Mouse (Mus musculus) liver, embryonic 11.5 days (tissue): ENCODE data around the gene Ccni. TPM values are rescaled to one million over a fixed set of nuclear protein-coding genes. Genes with fewer than 3 reads are reported as not detected.

Experiments
- ATAC-seq: fragments of 200-750 bp; cut with Nextera tagmentation; replicated peaks from 2 replicates; pipeline ENCODE4 v1.8.0; 2017; ENCODE audit warnings: moderate number of reproducible peaks, mild to moderate bottlenecking, moderate TSS enrichment, moderate library complexity; ENCODE audit not compliant: low FRiP score
- DNase-seq: peaks from one replicate; pipeline ENCODE4 v3.0.0-alpha.2; 2017; ENCODE audit warnings: low spot score
- H3K27ac ChIP-seq: fragments of 300-500 bp; sonication (generic); 2 replicates; pipeline ENCODE4 v1.5.1; 2014; ENCODE audit warnings: mild to moderate bottlenecking, low read depth, low read length, control low read depth
- H3K27me3 ChIP-seq: fragments of 300-500 bp; sonication (generic); replicated peaks from 2 replicates; pipeline ENCODE4 v1.6.1; 2014; ENCODE audit warnings: low read length, mixed read lengths; ENCODE audit not compliant: control insufficient read depth, insufficient read depth
- H3K36me3 ChIP-seq: fragments of 300-500 bp; sonication (generic); 2 replicates; pipeline ENCODE4 v1.6.1; 2014; ENCODE audit warnings: mild to moderate bottlenecking, low read length, moderate library complexity, mixed read lengths; ENCODE audit not compliant: control insufficient read depth, insufficient read depth
- H3K4me1 ChIP-seq: fragments of 300-500 bp; sonication (generic); replicated peaks from 2 replicates; pipeline ENCODE4 v1.6.1; 2014; ENCODE audit warnings: low read length, mixed read lengths; ENCODE audit not compliant: control insufficient read depth, insufficient read depth
- H3K4me2 ChIP-seq: fragments of 300-500 bp; sonication (generic); 2 replicates; pipeline ENCODE4 v1.6.1; 2014; ENCODE audit warnings: mild to moderate bottlenecking, control low read depth, moderate library complexity
- H3K4me3 ChIP-seq: fragments of 300-500 bp; sonication (generic); 2 replicates; pipeline ENCODE4 v1.5.1; 2014; ENCODE audit warnings: low read depth, low read length, control low read depth
- H3K9ac ChIP-seq: fragments of 300-500 bp; sonication (generic); 2 replicates; pipeline ENCODE4 v1.6.1; 2014; ENCODE audit warnings: low read depth, low read length, control low read depth
- H3K9me3 ChIP-seq: fragments of 300-500 bp; sonication (generic); 2 replicates; pipeline ENCODE4 v1.6.1; 2016; ENCODE audit warnings: low read length, inconsistent platforms, mixed read lengths; ENCODE audit not compliant: control insufficient read depth
- WGBS: fragments of 180-500 bp; shearing (Covaris S2); extraction: QIAGEN DNeasy Blood & Tissue Kit; methylation state at CpG from one replicate; pipeline ENCODE4 v1.1.7; 2014; 5-methylcytosine and 5-hydroxymethylcytosine counted together
- polyA plus RNA-seq: library from polyadenylated mRNA; unstranded; fragments of >200 nt; fragmentation: Nextera tagmentation; extraction: Ambion mirVana; gene quantifications from 2 replicates; pipeline ENCODE4 v1.2.1, GENCODE M21; 2014

The Ccni gene
- polyA plus RNA-seq, 1 experiment from 2014 or later: 67.8 TPM

- ATAC-seq: no peak
- H3K9ac ChIP-seq: no peak overlapping the region
- no peaks in the 10 kb centered on the region for H3K27me3 ChIP-seq
- no peak for DNase-seq
- no peaks in the 10 kb centered on the region for H3K4me1 ChIP-seq
- no peak overlapping the region for H3K4me2 ChIP-seq
- no peaks in the 10 kb centered on the region for H3K9me3 ChIP-seq
- peaks cover 19% of the 10 kb centered on the region for H3K36me3 ChIP-seq
- H3K27ac ChIP-seq: no peak overlapping the region
- WGBS: 86% methylated on average over 6 of the region's 6 CpGs
- no peak overlapping the region for H3K4me3 ChIP-seq
Measured at GRCm38 (mm10) chr5:93183311-93183710, 23.0 kb downstream of the Ccni start.

- Histone ChIP-seq H3K27me3 (no peaks in the 10 kb centered on the region), H3K4me3 (no peak overlapping the region), H3K9ac (no peak overlapping the region), H3K4me1 (no peaks in the 10 kb centered on the region), H3K27ac (no peak overlapping the region), H3K36me3 (peaks cover 12% of the 10 kb centered on the region), H3K9me3 (no peaks in the 10 kb centered on the region), H3K4me2 (no peak overlapping the region)
- no peak for ATAC-seq
- DNase-seq: no peak
- 77% methylated on average over 2 of the region's 2 CpGs for WGBS
Measured at GRCm38 (mm10) chr5:93180252-93180651, 26.0 kb downstream of the Ccni start.

- Histone ChIP-seq H3K4me2 (no peak overlapping the region), H3K9ac (no peak overlapping the region), H3K36me3 (peaks cover 13% of the 10 kb centered on the region; the same call in 1 of the 2 replicates), H3K27me3 (no peaks in the 10 kb centered on the region), H3K4me3 (no peak overlapping the region), H3K9me3 (no peaks in the 10 kb centered on the region), H3K27ac (no peak overlapping the region), H3K4me1 (no peaks in the 10 kb centered on the region)
- ATAC-seq: no peak
- DNase-seq: no peak
- 79% methylated on average over 6 of the region's 6 CpGs for whole genome bisulfite sequencing
Measured at GRCm38 (mm10) chr5:93178616-93179015, 27.7 kb downstream of the Ccni start.

GRCm38 (mm10) chr5:93174675-93175074 lies 31.6 kb downstream of the Ccni start:
- ATAC-seq: no peak
- 82% methylated on average over 6 of the region's 6 CpGs for WGBS

GRCm38 (mm10) chr5:93172536-93172935 lies 33.8 kb downstream of the Ccni start:
- Histone ChIP-seq H3K4me1 (no peaks in the 10 kb centered on the region), H3K27me3 (no peaks in the 10 kb centered on the region), H3K4me3 (no peak overlapping the region), H3K4me2 (no peak overlapping the region), H3K27ac (no peak overlapping the region), H3K9me3 (no peaks in the 10 kb centered on the region), H3K9ac (no peak overlapping the region), H3K36me3 (peaks cover 18% of the 10 kb centered on the region; the same call in 1 of the 2 replicates)
- WGBS: 86% methylated on average over 6 of the region's 6 CpGs
- ATAC-seq (no peak), DNase-seq (no peak)

More at GRCm38 (mm10) chr5:93174675-93175074, 31.6 kb downstream of the Ccni start:
- no peaks in the 10 kb centered on the region for H3K4me1 ChIP-seq
- DNase-seq: no peak
- no peak overlapping the region for H3K4me3 ChIP-seq
- H3K9ac ChIP-seq: no peak overlapping the region
- H3K9me3 ChIP-seq: no peaks in the 10 kb centered on the region
- H3K36me3 ChIP-seq: peaks cover 15% of the 10 kb centered on the region; the same call in 1 of the 2 replicates
- no peaks in the 10 kb centered on the region for H3K27me3 ChIP-seq
- H3K4me2 ChIP-seq: no peak overlapping the region
- no peak overlapping the region for H3K27ac ChIP-seq

- H3K4me3 ChIP-seq: no peak overlapping the region
- no peak overlapping the region for H3K9ac ChIP-seq
- WGBS: 93% methylated on average over 15 of the region's 15 CpGs
- no peak overlapping the region for H3K27ac ChIP-seq
- no peaks in the 10 kb centered on the region for H3K4me1 ChIP-seq
- no peak overlapping the region for H3K4me2 ChIP-seq
- no peaks in the 10 kb centered on the region for H3K9me3 ChIP-seq
- H3K27me3 ChIP-seq: no peaks in the 10 kb centered on the region
- no peak for ATAC-seq
- peaks cover 28% of the 10 kb centered on the region; the same call in 1 of the 2 replicates for H3K36me3 ChIP-seq
- DNase-seq: no peak
Measured at GRCm38 (mm10) chr5:93171420-93171819, 34.9 kb downstream of the Ccni start.

GRCm38 (mm10) chr5:93168654-93169053 lies 37.6 kb downstream of the Ccni start:
- Histone ChIP-seq H3K27me3 (no peaks in the 10 kb centered on the region), H3K9me3 (no peaks in the 10 kb centered on the region), H3K27ac (no peak overlapping the region), H3K4me1 (no peaks in the 10 kb centered on the region), H3K4me3 (no peak overlapping the region), H3K4me2 (no peak overlapping the region), H3K36me3 (peaks cover 34% of the 10 kb centered on the region), H3K9ac (no peak overlapping the region)
- ATAC-seq (no peak), DNase-seq (peak; percentile 20)
- WGBS: 88% methylated on average over 6 of the region's 6 CpGs

GRCm38 (mm10) chr5:93167919-93168516 lies 38.3 kb downstream of the Ccni start:
- Histone ChIP-seq H3K27me3 (no peaks in the 10 kb centered on the region), H3K4me1 (no peaks in the 10 kb centered on the region), H3K9me3 (no peaks in the 10 kb centered on the region), H3K4me2 (no peak overlapping the region), H3K36me3 (peaks cover 35% of the 10 kb centered on the region), H3K27ac (no peak overlapping the region), H3K9ac (no peak overlapping the region), H3K4me3 (no peak overlapping the region)
- WGBS: 93% methylated on average over 11 of the region's 11 CpGs
- DNase-seq (no peak), ATAC-seq (no peak)

- H3K9ac ChIP-seq: no peak overlapping the region
- H3K27me3 ChIP-seq: no peaks in the 10 kb centered on the region
- no peak for ATAC-seq
- 89% methylated on average over 3 of the region's 3 CpGs for WGBS
- no peak overlapping the region for H3K27ac ChIP-seq
- no peak for DNase-seq
- no peak overlapping the region for H3K4me3 ChIP-seq
- peaks cover 47% of the 10 kb centered on the region for H3K36me3 ChIP-seq
- no peaks in the 10 kb centered on the region for H3K9me3 ChIP-seq
- no peaks in the 10 kb centered on the region for H3K4me1 ChIP-seq
- H3K4me2 ChIP-seq: no peak overlapping the region
Measured at GRCm38 (mm10) chr5:93163541-93163940, 42.8 kb downstream of the Ccni start.
